Mouse (Mus musculus) T-helper 2 cell (primary cell): Measurements from ENCODE around the gene Mrpl14.

Experiments used
- in situ Hi-C: fragments of 300-600 bp; cut with MboI, MseI; formaldehyde crosslinking; loops from one replicate; pipeline ENCODE4 v1.15.1; 2025; ENCODE audit warnings: high pct_unique_total_duplicates

Mrpl14 gene

DNA sequence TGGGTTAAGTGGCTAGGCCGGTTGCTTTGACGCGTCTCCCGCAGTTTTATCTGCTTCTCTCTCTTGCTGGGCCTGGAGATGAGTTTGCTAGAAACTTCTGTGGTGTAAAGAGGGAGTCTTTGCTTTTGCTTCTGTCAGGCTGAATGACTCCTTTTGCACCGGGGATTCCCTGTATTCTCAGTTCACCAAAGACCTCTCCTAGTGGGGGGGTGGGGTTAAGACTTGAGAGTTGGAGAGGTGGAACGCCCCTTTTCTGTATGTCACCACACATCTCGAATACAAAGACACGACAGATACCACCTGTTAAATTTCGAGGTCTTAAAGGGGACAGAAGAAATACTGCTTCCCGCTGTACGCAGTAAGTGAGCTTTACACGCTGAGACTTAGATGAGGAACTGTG, 594 bp downstream of the Mrpl14 start, which contains the start of gene Tmem63b:
TSS of gene Tmem63b (minus strand) at position 190 of the 400 bp plus-strand sequence.
- in situ Hi-C loops, result loop anchor here (5.0 kb wide), 1 partner anchor 36 kb away; no protein-coding TSS in a partner anchor

DNA sequence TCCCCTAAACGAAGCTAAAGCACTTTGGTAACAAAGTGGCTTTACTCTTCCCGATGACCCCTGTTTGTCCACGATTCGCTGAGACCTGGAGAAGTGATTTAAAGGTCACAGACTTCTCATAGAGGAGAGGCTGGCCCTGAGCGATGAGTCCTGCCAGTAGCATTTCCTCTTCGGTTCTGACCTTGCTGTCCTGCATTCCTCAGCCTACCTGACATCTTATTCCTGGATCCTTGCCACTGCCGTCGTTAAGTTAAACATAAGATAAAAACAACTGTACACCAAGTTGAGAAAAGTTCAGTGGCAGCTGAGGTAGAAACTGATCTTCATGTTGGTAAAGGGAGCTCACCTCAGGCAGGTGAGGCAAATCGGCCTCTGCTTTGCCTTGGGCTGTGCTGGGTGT, 3.0 kb downstream of the Mrpl14 start:
- in situ Hi-C loops, result loop anchor here (5.0 kb wide), 1 partner anchor 33 kb away; no protein-coding TSS in a partner anchor

DNA sequence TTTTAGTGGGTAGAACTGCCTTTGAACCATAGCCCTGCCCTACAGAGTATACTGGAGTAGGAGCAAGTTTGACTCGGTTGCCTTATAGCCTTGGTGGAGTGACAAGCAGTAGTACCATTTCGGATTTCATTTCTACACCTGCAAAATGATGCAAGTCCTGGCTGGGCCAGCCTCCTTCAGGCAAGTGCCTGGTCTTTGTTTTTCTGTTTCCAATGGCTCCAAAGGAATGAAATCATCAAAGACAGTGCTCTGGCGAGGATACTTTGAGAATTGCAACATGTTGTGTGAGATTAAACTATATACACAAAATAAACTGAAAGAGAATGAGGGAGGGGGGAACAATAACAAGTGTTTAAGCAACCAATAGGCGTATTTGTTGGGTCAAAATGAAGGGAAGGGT, 3.9 kb downstream of the Mrpl14 start:
- in situ Hi-C loops, result no loop called here

DNA sequence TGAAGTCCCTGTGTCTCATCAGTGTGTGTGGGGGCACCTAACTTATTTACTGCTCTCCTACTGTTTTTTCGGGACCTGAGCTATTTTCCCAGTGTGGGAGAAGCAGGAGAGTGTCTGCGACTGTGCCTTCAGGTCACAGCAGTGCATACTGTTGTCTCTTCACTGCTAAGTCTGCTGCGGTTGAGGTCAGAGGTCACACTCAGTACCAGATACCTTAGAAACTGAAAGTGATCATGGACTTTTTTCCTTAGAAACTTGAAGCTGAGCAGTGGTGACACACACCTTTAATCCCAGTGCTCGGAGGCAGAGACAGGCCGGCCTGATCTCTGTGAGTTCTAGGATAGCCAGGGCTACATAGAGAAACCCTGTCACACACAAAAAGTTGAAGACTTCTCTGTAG, 6.0 kb downstream of the Mrpl14 start:
- in situ Hi-C loops, result no loop called here

DNA sequence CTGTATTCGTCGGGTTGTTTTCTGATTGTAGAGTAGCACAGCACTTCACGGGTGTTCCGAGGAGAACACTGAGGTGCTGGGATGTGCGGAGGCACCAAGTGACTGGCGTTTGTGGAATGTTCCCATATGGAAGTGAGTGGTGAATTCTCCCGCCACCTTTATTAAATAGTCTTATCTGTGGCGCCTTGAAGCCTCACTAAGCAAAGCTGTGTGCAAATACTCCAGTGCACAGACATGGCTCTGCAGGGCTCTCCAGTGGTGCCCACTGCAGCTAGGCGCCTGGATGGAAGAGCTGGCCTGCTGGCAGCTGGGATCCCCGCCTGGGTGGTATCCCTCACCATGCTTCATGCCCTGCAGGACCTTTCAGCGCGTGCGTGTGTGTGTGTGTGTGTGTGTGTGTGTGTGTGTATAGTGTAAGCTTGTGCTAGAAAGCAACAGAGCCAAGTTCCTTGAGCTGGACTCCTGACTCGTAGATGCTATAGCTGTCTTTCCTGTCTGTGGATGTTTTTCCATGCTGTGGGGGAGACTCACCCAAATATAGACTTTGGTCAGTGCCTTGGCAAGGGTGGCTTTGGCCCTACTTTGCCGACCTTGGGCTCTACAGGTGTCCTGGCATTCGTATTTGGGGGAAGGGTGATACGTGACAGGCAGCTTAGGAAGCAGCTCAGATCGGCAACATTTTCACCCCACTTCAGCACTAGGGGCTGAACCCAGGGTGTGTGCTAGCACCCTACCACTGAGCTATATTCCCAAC, 7.9 kb downstream of the Mrpl14 start:
- in situ Hi-C loops, result no loop called here

DNA sequence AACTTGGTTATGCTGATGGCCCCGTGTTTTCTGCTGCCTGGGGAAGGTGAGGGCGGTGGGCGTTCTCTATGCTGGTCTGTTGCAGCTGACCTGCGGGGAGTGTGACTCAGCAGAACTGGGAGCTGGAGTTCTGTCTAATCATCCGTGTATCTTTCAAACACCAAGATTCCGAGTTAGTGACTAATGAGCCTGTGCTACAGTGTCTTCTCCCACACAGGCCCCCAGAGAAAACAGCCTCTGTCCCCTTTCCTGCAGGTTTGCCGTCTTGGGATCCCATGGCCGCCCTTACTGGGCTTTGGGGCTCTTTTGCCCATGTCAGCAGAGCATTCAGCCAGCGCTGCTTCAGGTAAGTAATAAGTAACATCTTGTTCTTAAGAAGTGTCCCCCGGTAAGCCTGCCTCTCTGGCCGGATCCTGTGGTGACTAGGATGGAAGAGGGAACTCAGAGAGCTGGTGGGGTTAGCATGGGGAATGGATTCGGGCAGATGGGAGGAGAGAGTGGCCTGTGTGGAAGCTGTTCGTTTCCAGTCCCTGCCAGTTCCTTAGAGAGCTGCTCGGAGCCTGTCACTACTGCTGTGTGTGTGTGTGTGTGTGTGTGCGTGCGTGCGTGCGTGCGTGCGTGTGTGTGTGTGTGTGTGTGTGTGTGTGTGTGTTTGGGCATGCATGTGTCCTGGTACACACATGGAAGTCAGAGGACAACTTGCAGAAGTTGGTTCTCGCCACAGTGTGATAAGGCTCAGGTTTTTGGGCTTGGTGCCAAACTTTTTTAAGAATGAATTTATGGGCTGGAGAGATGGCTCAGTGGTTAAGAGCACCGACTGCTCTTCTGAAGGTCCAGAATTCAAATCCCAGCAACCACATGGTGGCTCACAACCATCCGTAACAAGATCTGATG, 9.4 kb downstream of the Mrpl14 start:
- in situ Hi-C loops, result no loop called here

DNA sequence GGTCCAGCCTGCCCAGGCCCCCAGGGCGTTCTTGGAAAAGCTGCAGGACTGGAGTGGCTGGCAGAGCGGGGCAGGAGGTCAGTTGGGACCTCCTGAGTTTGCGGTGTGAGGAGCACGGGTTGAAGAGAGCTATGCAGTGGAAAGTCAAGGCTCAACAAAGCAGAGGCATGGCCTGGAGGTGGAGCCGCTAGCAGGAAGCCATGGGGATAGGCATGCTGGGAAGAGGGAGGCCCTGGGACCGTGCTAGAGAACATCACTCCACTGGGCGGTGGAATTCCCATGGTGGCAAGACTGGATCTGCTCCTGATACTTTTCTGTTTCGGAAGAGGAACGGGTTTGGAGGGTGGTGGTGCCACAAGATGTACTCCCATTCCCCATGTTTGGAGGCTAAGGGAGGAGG, 10.9 kb downstream of the Mrpl14 start:
- in situ Hi-C loops, result no loop called here

DNA sequence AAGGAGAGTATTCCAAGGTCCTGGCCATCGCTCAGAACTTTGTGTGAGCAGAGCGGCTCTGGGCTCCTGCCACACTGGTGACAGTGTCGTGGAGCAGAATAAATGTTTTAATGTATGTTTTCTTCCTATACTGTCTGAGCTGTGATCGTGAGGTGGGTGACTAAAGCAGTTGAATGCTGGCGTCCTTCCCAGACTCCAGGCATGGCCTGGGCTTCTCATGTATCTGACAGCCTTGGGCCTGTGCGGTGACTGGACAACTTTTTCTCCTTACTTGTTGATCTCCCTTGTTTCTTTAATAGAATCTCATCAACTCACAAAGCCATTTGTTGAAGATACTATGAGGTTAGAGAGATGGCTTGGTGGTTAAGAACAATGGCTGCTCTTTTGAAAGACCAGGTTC, 12.2 kb downstream of the Mrpl14 start:
- in situ Hi-C loops, result no loop called here

DNA sequence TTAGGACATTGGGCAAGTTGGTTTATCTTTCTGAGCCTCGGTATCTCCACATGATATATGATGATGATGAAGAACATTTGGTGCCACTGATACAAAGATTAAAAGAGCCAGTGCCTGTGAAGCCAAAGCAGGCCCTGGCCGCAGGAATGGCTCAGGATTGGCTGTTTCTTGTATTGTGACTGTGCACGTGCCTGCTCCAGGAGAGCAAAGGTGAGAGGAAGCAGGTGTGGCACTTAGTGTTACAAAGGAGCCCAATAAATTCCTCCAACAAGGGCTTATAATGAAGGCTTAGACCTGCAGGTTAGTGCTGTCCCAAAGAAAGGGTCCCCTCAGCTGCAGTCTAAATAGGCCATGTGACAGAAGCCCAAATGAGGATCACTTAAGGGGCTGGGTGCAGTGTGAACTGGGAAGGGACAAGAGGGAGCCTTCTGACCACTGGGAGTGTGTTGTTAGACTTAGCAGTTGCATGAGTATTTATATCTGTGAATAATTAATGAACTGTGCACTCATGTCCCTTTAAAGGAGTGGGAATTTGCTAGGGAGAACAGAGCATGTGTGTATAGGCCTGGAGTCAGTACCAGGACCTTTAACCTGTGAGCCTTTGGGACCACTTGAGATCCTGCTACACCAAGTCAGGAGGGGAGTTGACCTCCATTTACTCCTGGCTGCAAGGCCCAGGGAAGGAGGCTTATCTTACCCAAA, 13.1 kb downstream of the Mrpl14 start:
- in situ Hi-C loops, result no loop called here

DNA sequence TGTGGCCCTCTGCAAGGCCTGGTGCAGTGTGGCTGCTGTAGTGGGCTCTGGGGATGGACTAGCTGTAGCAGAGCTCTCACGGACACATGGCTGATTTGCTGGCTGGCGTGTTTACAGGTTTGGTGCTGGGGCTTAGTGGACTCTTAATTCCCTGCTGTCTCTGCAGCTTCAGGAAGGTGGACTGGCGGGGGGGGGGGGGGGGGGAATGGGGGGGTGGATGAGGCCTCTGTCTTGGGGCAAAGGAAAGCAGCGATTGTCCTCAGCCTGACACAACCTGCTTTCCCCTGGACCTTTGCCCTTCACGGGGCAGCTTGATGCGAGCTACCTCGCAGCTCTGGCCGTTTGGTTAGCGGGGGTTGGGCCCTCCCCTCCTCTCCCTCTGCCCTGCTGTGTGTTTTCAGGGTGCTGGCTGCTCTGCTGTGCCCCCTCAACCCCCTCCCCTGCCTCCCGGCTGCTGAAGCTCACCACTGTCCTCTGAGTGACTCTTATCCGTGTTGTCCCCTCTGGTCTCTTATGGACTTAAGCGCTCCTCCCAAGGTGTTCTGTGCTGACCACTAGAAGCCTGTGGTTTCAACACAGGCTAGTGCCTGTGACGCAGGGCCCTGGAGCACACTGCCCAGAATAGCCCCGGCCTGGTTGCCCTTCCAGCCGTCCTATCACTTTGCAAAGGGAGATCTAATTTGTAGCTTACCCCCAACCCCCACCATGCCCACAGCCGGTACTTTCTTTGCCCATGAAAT, 14.5 kb downstream of the Mrpl14 start:
- in situ Hi-C loops, result no loop called here

DNA sequence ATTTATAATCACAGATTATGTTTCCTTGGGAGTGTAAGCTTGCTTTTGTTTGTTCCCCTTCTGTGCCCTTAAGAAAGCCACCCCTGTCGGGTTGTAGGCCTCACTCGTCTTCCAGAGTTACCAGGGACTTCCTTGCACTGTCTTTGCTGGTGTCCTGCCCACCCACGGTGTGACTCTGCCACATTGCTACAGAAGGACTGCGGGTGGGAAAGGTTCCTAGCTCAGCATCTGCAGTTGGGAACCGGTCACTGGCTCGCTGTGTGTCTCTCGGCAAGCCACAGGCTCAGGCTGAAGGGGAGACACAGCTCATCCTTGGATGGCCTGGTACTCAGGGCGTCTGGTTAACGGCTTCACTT, 15.1 kb downstream of the Mrpl14 start:
- in situ Hi-C loops, result no loop called here

DNA sequence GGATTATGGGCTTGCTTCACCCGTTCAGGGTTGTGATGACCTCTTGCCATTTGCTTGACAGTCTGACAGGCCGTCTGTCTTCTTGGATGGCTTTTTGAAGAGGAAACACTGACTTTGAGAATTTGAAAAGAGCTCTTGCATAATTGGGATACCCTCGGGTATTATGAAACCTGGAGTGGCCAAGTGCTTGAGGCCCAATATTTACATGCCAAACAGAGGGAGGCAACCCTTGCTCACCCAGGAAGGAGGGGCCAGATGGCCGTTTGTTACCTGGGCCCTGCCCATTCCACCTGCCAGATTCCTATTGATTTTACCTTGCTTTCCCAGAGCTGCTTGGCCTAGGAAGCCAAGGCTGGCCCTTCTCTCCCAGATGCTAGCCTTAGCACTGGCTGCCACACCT, 16.1 kb downstream of the Mrpl14 start:
- in situ Hi-C loops, result no loop called here

DNA sequence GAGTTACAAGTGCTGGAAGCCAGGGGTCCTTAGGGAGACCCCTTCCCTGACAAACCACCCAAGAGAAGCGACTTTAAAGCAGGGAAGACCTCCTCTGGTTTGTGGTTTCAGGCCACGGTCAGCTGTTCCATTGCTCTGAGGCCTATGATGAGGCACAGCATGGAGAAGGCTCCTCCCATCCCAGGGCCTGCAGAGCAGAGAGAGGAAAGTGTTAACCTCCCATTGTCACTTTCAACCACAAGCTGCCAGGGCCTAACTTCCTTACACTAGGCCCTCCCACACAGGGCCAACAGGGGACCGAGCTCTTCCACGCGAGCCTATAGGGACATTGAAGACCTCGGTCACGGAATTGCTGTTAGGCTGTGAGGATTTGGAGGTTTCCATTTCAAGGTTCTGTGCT, 17.1 kb downstream of the Mrpl14 start:
- in situ Hi-C loops, result no loop called here

DNA sequence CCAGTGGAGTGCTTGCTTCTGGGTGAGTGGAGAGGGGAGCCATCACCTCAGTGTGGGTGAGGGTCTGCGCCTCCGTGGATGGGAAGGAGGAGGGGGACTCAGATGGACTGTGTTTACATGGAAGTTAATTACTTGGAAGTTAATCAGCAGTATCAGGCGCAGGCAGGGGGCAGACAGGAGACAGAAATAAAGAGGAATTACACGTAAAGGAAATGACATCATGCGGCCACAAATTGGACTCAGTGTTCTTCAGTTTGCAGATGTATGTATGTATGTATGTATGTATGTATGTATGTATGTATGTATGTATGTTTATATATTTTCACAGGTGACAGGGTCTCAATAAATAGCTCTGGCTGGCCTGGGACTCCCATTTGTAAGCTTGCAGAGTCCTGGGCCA, 20.7 kb downstream of the Mrpl14 start:
- in situ Hi-C loops, result no loop called here

DNA sequence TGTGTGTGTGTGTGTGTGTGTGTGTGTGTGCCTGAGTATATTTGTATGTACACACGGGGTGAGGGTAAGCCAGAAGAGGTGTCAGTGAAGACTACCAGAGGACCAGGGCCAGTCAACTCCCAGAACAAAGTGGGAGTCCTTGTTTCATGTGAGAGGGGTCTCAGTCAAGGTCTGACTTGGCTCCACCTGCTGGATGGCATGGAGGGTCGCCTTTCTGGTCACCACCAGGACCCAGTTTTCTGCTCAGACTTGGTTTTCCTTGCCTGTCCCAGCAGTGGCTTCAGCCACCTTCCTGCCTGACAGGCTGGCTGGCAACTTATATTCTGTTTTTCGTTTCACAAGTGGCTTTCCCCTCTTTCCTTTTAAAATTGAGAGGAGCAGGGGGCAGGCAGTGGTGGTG, 21.3 kb downstream of the Mrpl14 start:
- in situ Hi-C loops, result no loop called here

DNA sequence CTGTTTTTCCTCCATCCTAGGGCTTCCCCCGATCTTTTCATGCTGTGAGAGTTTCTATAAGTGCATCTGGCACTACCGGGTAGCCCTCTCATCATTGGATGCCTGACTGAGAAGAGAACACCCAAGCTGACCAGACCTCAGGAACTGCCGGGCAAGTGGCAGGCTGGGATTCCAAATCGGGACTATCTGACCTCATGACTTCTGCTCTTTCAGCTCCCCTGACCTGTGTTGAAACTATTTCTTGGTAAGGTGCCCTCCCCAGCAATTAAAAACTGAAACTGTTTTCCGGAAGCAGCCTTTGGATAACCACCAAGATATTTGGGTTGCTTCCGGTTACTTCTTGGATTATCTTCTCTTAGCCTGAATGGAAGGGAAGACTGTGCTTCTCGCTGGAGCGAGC, 22.1 kb downstream of the Mrpl14 start:
- in situ Hi-C loops, result no loop called here

DNA sequence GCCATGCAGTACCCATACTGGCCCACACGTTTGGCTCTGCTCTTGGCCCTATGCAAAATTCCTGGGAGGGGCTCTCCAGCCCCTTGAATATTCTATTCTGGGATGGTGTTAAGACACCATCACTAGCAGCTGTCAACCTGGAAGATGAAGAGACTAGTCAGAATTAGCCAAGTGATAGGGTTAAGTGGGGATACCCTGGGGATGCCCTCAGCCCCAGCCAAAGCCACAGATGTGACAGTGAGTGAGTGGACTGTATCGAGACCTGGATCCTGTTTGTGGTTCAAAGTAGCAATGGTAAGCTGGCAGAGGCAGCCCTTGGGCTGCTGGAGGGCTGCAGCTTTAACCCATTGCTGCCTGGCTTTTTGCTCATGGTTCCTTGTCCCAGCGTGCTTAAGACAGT, 23.7 kb downstream of the Mrpl14 start:
- in situ Hi-C loops, result loop anchor here (10.0 kb wide), 1 partner anchor 65 kb away; no protein-coding TSS in a partner anchor

DNA sequence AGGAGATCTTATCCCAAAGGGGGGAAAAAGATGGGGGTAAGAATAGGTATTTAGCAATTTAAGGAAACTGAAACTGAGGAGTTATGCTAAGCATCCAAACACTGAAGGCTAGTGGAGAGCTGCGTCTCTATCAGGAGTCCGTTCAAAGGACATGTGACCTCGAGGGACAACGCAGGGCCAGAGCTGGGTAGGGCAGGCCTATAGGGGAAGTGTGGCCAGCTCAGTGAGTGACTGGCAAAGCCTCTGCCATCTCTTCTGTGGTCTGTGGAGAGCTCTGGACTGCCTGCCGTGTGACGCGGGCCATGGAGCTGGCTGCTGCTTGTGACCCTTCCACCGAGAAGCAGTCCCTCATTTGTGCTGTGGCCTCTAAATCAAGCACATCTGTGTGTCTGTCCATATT, 24.3 kb downstream of the Mrpl14 start:
- in situ Hi-C loops, result loop anchor here (10.0 kb wide), 1 partner anchor 64 kb away; no protein-coding TSS in a partner anchor

DNA sequence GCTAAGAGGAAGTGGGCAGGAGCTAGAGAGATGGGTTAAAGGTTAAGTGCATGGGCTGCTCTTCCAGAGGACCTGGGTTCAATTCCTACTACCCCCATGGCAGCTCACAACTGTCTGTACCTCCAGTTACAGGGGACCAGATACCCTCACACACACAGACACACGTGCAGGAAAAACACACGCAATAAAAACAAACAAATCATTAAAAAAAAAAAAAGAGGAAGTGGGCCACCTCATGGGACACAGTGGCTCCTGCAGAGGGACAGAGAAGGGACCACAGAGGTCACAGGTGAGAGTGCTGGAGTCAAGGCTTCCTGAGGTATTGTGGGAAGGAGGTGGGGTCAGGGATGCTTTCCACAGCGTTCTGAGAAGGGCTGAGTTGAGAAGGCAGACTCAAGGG, 25.4 kb downstream of the Mrpl14 start:
- in situ Hi-C loops, result loop anchor here (10.0 kb wide), 1 partner anchor 63 kb away; no protein-coding TSS in a partner anchor

DNA sequence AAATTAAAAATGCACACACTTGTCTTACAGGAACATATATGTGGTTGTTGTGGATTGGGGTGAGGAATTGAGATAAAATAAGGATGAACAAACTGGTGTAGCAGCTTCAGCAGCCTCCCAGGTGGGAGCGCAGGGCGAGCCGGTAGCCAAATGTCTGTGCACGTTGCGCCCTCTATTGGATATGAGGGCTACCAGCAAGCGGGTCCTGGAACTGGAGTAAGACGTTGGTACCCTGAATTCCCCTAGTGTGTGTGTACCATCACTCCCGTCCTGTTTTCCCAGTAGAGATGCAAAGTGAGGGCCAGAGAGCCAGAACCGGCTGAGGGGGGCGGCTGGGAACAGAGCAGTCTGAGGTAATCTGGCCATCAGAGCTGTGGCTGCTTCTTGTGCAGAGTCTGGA, 32.2 kb downstream of the Mrpl14 start:
- in situ Hi-C loops, result loop anchor here (10.0 kb wide), 1 partner anchor 56 kb away; no protein-coding TSS in a partner anchor
